Mouse (Mus musculus) heart, embryonic 14.5 days (tissue): ENCODE data around the gene Zfp580. TPM values are rescaled to one million over a fixed set of nuclear protein-coding genes. Genes with fewer than 3 reads are reported as not detected.
A peak's percentile ranks its signal among the peaks of the same experiment; 100 is the strongest.
"Not testable (repeated sequence)": the region's sequence is repeated elsewhere in the genome, so short reads cannot be mapped to it uniquely, and the experiment has no call there.

Experiments used
- ATAC-seq: fragments of 200-750 bp; cut with Nextera tagmentation; 2 replicates; pipeline ENCODE4 v1.8.0; 2017; ENCODE audit warnings: low read depth, moderate TSS enrichment; ENCODE audit not compliant: insufficient number of reproducible peaks, insufficient read depth, low FRiP score
- H3K27ac ChIP-seq, 2 experiments: fragments of 200-500 bp in 1 of 2; fragments of 300-500 bp in 1 of 2; sonication (generic) in 1 of 2; replicated peaks in 1 of 2; 2 replicates each; pipeline ENCODE4 v1.5.1; 2012 to 2014; ENCODE audit warnings: low read depth in 2 of 2, low read length in 2 of 2, control low read depth in 1 of 2, mild to moderate bottlenecking in 1 of 2, mixed read lengths in 1 of 2; ENCODE audit not compliant: control insufficient read depth in 1 of 2, insufficient read depth in 1 of 2
- H3K27me3 ChIP-seq: fragments of 300-500 bp; sonication (generic); 2 replicates; pipeline ENCODE4 v1.6.1; 2014; ENCODE audit warnings: mild to moderate bottlenecking, low read length, control low read depth; ENCODE audit not compliant: control insufficient read depth, insufficient read depth
- H3K36me3 ChIP-seq: fragments of 300-500 bp; sonication (generic); 2 replicates; pipeline ENCODE4 v1.6.1; 2014; ENCODE audit warnings: mild to moderate bottlenecking, control low read depth, low read length, mixed read lengths; ENCODE audit not compliant: control insufficient read depth, insufficient read depth
- H3K4me1 ChIP-seq, 2 experiments: fragments of 200-500 bp in 1 of 2; fragments of 300-500 bp in 1 of 2; sonication (generic) in 1 of 2; 2 replicates each; pipeline ENCODE4 v1.6.1; 2012 to 2014; ENCODE audit warnings: low read length in 2 of 2, control low read depth in 1 of 2, mixed read lengths in 1 of 2; ENCODE audit not compliant: control insufficient read depth in 2 of 2, insufficient read depth in 2 of 2
- H3K4me2 ChIP-seq: fragments of 300-500 bp; sonication (generic); 2 replicates; pipeline ENCODE4 v1.6.1; 2014; ENCODE audit warnings: mild to moderate bottlenecking, low read length
- H3K4me3 ChIP-seq, 2 experiments: fragments of 200-500 bp in 1 of 2; fragments of 300-500 bp in 1 of 2; sonication (generic) in 1 of 2; 2 replicates each; pipeline ENCODE4 v1.5.1; 2012 to 2014; ENCODE audit warnings: low read length in 2 of 2, mild to moderate bottlenecking in 2 of 2, control low read depth in 1 of 2, low read depth in 1 of 2, moderate library complexity in 1 of 2; ENCODE audit not compliant: control insufficient read depth in 1 of 2, insufficient read depth in 1 of 2
- H3K9ac ChIP-seq: fragments of 300-500 bp; sonication (generic); 2 replicates; pipeline ENCODE4 v1.6.1; 2014; ENCODE audit warnings: mild to moderate bottlenecking, low read length
- H3K9me3 ChIP-seq: fragments of 300-500 bp; sonication (generic); 2 replicates; pipeline ENCODE4 v1.6.1; 2016; ENCODE audit warnings: low read length, control low read depth; ENCODE audit not compliant: control insufficient read depth
- WGBS: fragments of 180-500 bp; shearing (Covaris S2); extraction: QIAGEN DNeasy Blood & Tissue Kit; methylation state at CpG from one replicate; pipeline ENCODE4 v1.1.7; 2014; 5-methylcytosine and 5-hydroxymethylcytosine counted together
- polyA plus RNA-seq: library from polyadenylated mRNA; unstranded; fragments of >200 nt; fragmentation: Nextera tagmentation; extraction: Ambion mirVana; gene quantifications from 2 replicates; pipeline ENCODE4 v1.2.1, GENCODE M21; 2014

Gene Zfp580
- polyA plus RNA-seq, 1 experiment from 2014 or later, result 22.0 TPM

DNA sequence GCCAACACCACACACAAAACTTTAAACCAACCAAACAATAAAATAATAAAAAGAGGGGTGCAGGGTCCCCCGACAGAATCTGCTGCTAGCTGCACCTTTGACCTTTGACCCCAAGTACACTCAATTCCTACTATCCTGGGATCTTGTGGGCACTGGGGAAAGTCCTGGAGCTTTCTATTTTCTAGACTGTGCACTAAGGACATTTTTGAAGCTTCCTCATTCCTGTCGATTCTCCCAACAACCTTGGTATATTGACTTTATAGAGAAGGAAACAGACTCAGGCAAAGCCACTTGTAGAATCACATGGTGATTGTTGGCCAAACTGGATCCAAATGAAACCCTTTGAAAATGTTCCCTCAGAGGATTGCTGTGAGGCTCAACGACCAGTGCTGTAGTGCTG, 35.3 kb upstream of the Zfp580 start:
- H3K36me3 ChIP-seq, result peaks cover 27% of the 10 kb centered on the region
- H3K4me1 ChIP-seq, result peaks cover 0 to 14% of the 10 kb centered on the region in 2 experiments; a peak in 2 of 4 replicates
- no peaks in the 10 kb centered on the region for H3K27me3 ChIP-seq
- H3K9me3 ChIP-seq, result no peaks in the 10 kb centered on the region
- peak overlapping the region; percentile 64 to 84 for H3K4me3 ChIP-seq
- WGBS, result 66% methylated on average over 3 of the region's 3 CpGs
- H3K27ac ChIP-seq, result peak overlapping the region; percentile 72 to 97
- peak overlapping the region; percentile 70 for H3K4me2 ChIP-seq
- H3K9ac ChIP-seq, result peak overlapping the region; percentile 76
- ATAC-seq, result no peak

DNA sequence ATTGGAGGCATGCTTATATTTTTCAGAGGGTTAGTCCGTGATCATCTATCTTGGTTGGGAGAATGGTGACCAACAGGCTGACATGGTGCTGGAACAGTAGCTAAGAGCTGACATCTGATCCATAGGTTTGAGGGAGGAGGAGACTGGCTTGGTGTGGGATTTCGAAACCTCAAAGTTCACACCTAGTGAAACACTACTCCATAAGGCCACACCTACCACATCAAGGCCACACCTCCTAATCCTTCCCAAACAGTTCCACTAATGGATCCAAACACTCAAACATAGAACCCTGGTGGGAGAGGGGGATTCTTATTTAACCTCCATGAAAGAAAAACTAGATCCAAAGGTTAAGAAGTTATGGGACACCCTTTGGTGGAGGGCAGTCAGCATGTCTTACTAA, 34.4 kb upstream of the Zfp580 start:
- no peaks in the 10 kb centered on the region for H3K27me3 ChIP-seq
- 98% methylated on average over 2 of the region's 2 CpGs for WGBS

DNA sequence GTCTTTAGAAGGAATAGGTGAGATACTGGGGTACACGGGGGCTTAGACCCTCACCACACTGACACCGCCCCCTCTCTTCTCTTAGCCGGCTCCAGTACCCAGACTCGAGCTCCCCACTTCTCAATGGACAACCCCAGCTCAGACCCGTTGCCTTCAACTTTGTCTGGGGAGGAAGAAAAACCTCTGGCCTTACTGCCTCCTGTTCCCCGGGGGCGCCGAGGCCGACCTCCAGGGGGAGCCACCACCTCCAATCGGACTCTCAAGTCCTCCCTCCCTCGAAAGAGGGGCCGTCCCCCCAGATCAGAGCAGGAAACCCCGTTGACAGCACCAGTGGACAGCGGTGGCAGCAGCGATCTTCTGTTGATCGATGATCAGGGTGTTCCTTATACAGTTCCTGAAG, 34.0 kb upstream of the Zfp580 start:
- Histone ChIP-seq H3K27me3 (no peaks in the 10 kb centered on the region), H3K36me3 (peaks cover 23% of the 10 kb centered on the region), H3K4me2 (no peak overlapping the region), H3K9me3 (no peaks in the 10 kb centered on the region), H3K4me1 (peaks cover 4 to 20% of the 10 kb centered on the region in 2 experiments), H3K9ac (no peak overlapping the region), H3K4me3 (no peak overlapping the region), H3K27ac (no peak overlapping the region)
- no peak for ATAC-seq
- WGBS, result 88% methylated on average over 13 of the region's 16 CpGs

More for the DNA sequence above, 34.4 kb upstream of the Zfp580 start:
- no peak for ATAC-seq
- Histone ChIP-seq H3K4me3 (no peak overlapping the region), H3K4me1 (peaks cover 4 to 20% of the 10 kb centered on the region in 2 experiments), H3K9ac (no peak overlapping the region), H3K27ac (no peak overlapping the region), H3K9me3 (no peaks in the 10 kb centered on the region), H3K36me3 (peaks cover 23% of the 10 kb centered on the region), H3K4me2 (no peak overlapping the region)

DNA sequence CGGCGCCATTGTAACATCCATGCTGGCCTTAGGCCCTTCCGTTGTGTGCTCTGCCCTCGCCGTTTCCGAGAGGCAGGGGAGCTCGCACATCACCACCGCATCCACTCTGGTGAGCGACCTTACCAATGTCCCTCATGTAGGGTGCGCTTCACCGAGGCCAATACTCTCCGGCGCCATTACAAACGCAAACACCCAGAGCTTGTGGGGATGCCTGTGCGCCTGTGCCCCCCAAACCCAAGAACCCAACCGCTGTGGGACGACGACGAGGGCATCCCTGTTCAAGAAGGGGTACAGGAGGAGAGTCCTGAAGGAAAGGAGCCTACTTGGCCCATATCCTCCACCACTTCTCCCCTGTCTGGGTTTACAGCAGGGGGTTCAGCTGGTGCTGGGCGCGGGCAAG, 33.4 kb upstream of the Zfp580 start:
- H3K36me3 ChIP-seq, result peaks cover 23% of the 10 kb centered on the region
- H3K27me3 ChIP-seq, result no peaks in the 10 kb centered on the region
- H3K27ac ChIP-seq, result no peak overlapping the region
- peaks cover 4 to 20% of the 10 kb centered on the region in 2 experiments for H3K4me1 ChIP-seq
- no peak overlapping the region for H3K9ac ChIP-seq
- H3K4me3 ChIP-seq, result no peak overlapping the region
- 95% methylated on average over 21 of the region's 21 CpGs for WGBS
- H3K9me3 ChIP-seq, result no peaks in the 10 kb centered on the region
- ATAC-seq, result no peak
- H3K4me2 ChIP-seq, result no peak overlapping the region

- peak overlapping the region; percentile 97 for H3K9ac ChIP-seq
- 32% methylated on average over 8 of the region's 8 CpGs for WGBS
- peak overlapping the region; percentile 97 to 99 for H3K27ac ChIP-seq
- H3K36me3 ChIP-seq, result peaks cover 36% of the 10 kb centered on the region
- ATAC-seq, H3K27me3 ChIP-seq, H3K9me3 ChIP-seq: not testable (repeated sequence)
- peak overlapping the region; percentile 80 for H3K4me2 ChIP-seq
- peaks cover 4 to 14% of the 10 kb centered on the region in 2 experiments for H3K4me1 ChIP-seq
- peak overlapping the region; percentile 79 to 86 for H3K4me3 ChIP-seq
These were observed 31.8 kb upstream of the Zfp580 start for GRCm38 (mm10) chr7:5019576-5019975.

DNA sequence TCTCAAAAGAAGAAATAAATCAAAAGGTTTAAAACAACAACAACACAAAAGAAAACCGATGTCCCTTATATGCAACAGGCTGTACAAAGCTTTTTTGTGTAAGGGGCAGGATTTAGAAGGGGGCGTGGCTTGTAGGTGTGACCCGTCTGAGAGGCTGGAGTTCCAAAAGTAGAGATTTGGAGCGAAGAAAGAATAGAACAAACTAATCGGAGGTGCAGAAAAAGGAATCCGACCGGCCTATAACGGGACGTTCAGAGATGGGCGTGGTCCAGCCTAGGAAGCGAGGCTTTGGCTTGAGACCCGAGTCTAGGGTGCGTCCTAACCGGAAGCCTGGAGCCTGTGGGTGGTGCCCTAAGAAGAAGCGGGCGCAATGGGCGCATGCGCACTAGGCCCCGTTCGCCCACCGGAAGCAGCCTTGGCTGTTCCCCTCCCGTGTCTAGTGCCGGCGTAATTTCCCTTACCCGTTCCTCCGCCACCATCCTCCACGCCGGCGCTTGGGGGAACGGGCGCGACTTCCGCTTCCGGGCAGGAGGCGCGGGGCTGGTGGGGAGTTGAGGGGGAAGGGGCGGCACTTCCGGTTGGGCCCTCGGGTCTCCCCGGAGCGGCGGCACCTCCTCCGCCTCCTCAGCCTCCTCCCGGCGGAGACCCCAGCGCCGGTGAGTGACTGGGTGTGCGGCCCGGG, 31.2 kb upstream of the Zfp580 start, which contains the start of the genes Zfp865 and Ccdc106:
Gene Zfp865, plus strand, starts transcription at position 377 of the 682 bp plus-strand sequence.
Gene Ccdc106, plus strand, starts transcription at position 554 of the 682 bp plus-strand sequence.
- Histone ChIP-seq H3K9me3 (no peaks in the 10 kb centered on the region), H3K27me3 (no peaks in the 10 kb centered on the region), H3K4me2 (peak within 1 kb of the TSS; percentile 80), H3K27ac (peak within 1 kb of the TSS; percentile 97 to 99), H3K9ac (peak within 1 kb of the TSS; percentile 97), H3K36me3 (peaks cover 42% of the 10 kb centered on the region), H3K4me3 (peak within 1 kb of the TSS; percentile 79 to 86), H3K4me1 (peaks cover 4 to 14% of the 10 kb centered on the region in 2 experiments)
- peak; percentile 86 for ATAC-seq
- 2% methylated on average over 45 of the region's 49 CpGs for WGBS

- Histone ChIP-seq H3K27me3 (no peaks in the 10 kb centered on the region), H3K27ac (peak overlapping the region; percentile 76 to 97), H3K4me1 (peaks cover 4 to 14% of the 10 kb centered on the region in 2 experiments), H3K36me3 (peaks cover 46% of the 10 kb centered on the region), H3K4me2 (peak overlapping the region; percentile 80), H3K4me3 (peak overlapping the region; percentile 79 to 86), H3K9ac (peak overlapping the region; percentile 97), H3K9me3 (no peaks in the 10 kb centered on the region)
- 0% methylated on average over 14 of the region's 15 CpGs for WGBS
- ATAC-seq, result no peak
These were observed 30.7 kb upstream of the Zfp580 start for GRCm38 (mm10) chr7:5020685-5021084.
